In genomic region chr11:48771691-48772090, GRCm38 (mm10) we compare ENCODE assay signal across 10 mouse cellular contexts. TPM values are rescaled to one million over a fixed set of nuclear protein-coding genes. Genes with fewer than 3 reads are reported as not detected.
DNase-seq lines count a peak whose midpoint lies in the region; ATAC-seq and TF ChIP-seq lines count a peak whose summit lies in the region.
"Had no signal": no experiment of that assay in that cellular context is flagged by ENCODE, and none has a peak within 500 bp of the region (broad histone marks: within the 10 kb centered on the region; RNA-seq: fewer than 3 reads in every experiment).

No protein-coding gene starts in this region.

- TF ChIP-seq CTCF in liver, postnatal 0 days (IDR thresholded peaks at IDR 0.05; ENCODE audit: low read depth), result peak; percentile 70

- H3K36me3 ChIP-seq in kidney, embryonic 15.5 days, result no peaks in the 10 kb centered on the region
- H3K36me3 ChIP-seq in liver, postnatal 0 days (replicated peaks; ENCODE audit: insufficient read depth, low read length), result no peaks in the 10 kb centered on the region
- H3K36me3 ChIP-seq: embryonic facial prominence, embryonic 13.5 days; liver, embryonic 15.5 days had no signal

- no peak overlapping the region for H3K4me3 ChIP-seq in kidney, embryonic 15.5 days (replicated peaks)
- H3K4me3 ChIP-seq in liver, postnatal 0 days (ENCODE audit: low read depth, low read length), result no peak overlapping the region
- H3K4me3 ChIP-seq: embryonic facial prominence, embryonic 13.5 days; liver, embryonic 15.5 days had no signal

- no peak for TF ChIP-seq EP300 in liver, postnatal 0 days (IDR thresholded peaks at IDR 0.05; ENCODE audit: low read depth)

- ATAC-seq in kidney, embryonic 15.5 days (replicated peaks; ENCODE audit: low FRiP score), result no peak
- ATAC-seq in liver, postnatal 0 days, result no peak

- 20% methylated on average over 2 of the region's 2 CpGs for WGBS in kidney, embryonic 15.5 days
- whole genome bisulfite sequencing in liver, postnatal 0 days (ENCODE audit: insufficient replicate concordance), result 8% methylated on average over 2 of the region's 2 CpGs

- peak; percentile 28 for DNase-seq in kidney, adult 9 months
- DNase-seq in CD8-positive naive resting alpha-beta T cell, adult 2 months (ENCODE audit: low read depth in 2 of 2, low spot score in 2 of 2), result peak; percentile 39 to 58
- peak; percentile 47 for DNase-seq in R1 (ENCODE audit: low read depth, low spot score)
- DNase-seq in liver, postnatal 0 days, result peak; percentile 35
- DNase-seq in right cerebral cortex, postnatal 14 days, result no peak
- no peak for DNase-seq in layer of hippocampus, adult 11-12 months (ENCODE audit: low spot score)
- DNase-seq in ovary, adult 18-20 months (ENCODE audit: low spot score), result no peak

- H3K9ac ChIP-seq in kidney, embryonic 15.5 days, result no peak overlapping the region
- no peak overlapping the region for H3K9ac ChIP-seq in liver, postnatal 0 days (replicated peaks)
- H3K9ac ChIP-seq: embryonic facial prominence, embryonic 13.5 days; liver, embryonic 15.5 days had no signal

- 0 out of 2 replicates have a peak, but pooled peaks cover 4% of the 10 kb centered on the region for H3K4me1 ChIP-seq in kidney, embryonic 15.5 days
- H3K4me1 ChIP-seq in liver, postnatal 0 days (ENCODE audit: insufficient read depth), result no peaks in the 10 kb centered on the region

- H3K4me2 ChIP-seq in kidney, embryonic 15.5 days, result no peak overlapping the region
- H3K4me2 ChIP-seq in liver, postnatal 0 days (ENCODE audit: low read depth, low read length), result no peak overlapping the region
- H3K4me2 ChIP-seq: embryonic facial prominence, embryonic 13.5 days; liver, embryonic 15.5 days had no signal

- H3K9me3 ChIP-seq in kidney, embryonic 15.5 days (replicated peaks), result no peaks in the 10 kb centered on the region
- H3K9me3 ChIP-seq in liver, postnatal 0 days (ENCODE audit: low read length), result no peaks in the 10 kb centered on the region
- H3K9me3 ChIP-seq: embryonic facial prominence, embryonic 13.5 days; liver, embryonic 15.5 days had no signal

- H3K27me3 ChIP-seq in kidney, embryonic 15.5 days, result no peaks in the 10 kb centered on the region
- no peaks in the 10 kb centered on the region for H3K27me3 ChIP-seq in liver, postnatal 0 days (ENCODE audit: insufficient read depth, low read length)
- H3K27me3 ChIP-seq: embryonic facial prominence, embryonic 13.5 days; liver, embryonic 15.5 days had no signal

- H3K27ac ChIP-seq in kidney, embryonic 15.5 days, result no peak overlapping the region
- H3K27ac ChIP-seq in liver, postnatal 0 days (ENCODE audit: low read depth), result no peak overlapping the region
- H3K27ac ChIP-seq: embryonic facial prominence, embryonic 13.5 days; liver, embryonic 15.5 days had no signal

RNA-seq across cellular contexts. Expression of gene Rack1, which starts 28.4 kb away (rescaled TPM):
- 775 and 792 TPM in 2 replicates for polyA plus RNA-seq in kidney, embryonic 15.5 days (2015; fragmentation: Nextera tagmentation; extraction: Ambion mirVana)
- 397 and 398 TPM in 2 replicates for polyA plus RNA-seq in liver, postnatal 0 days (2015; fragmentation: Nextera tagmentation; extraction: Ambion mirVana)

RNA-seq across cellular contexts. Expression of gene Trim41, which starts 45.5 kb away (rescaled TPM):
- polyA plus RNA-seq in kidney, embryonic 15.5 days (2015; fragmentation: Nextera tagmentation; extraction: Ambion mirVana), result 6.6 and 7.0 TPM in 2 replicates
- polyA plus RNA-seq in liver, postnatal 0 days (2015; fragmentation: Nextera tagmentation; extraction: Ambion mirVana), result 2.2 and 2.3 TPM in 2 replicates

RNA-seq across cellular contexts. Expression of gene Trim7, which starts 54.2 kb away (rescaled TPM):
- 3.7 and 4.0 TPM in 2 replicates for polyA plus RNA-seq in kidney, embryonic 15.5 days (2015; fragmentation: Nextera tagmentation; extraction: Ambion mirVana)
- polyA plus RNA-seq in liver, postnatal 0 days (2015; fragmentation: Nextera tagmentation; extraction: Ambion mirVana), result 0.48 and 0.52 TPM in 2 replicates

RNA-seq across cellular contexts. Expression of gene Gm12184, which starts 54.8 kb away (rescaled TPM):
- 1.6 and 2.9 TPM in 2 replicates for polyA plus RNA-seq in kidney, embryonic 15.5 days (2015; fragmentation: Nextera tagmentation; extraction: Ambion mirVana)
- polyA plus RNA-seq in liver, postnatal 0 days (2015; fragmentation: Nextera tagmentation; extraction: Ambion mirVana), result 4.9 and 5.0 TPM in 2 replicates

Comparison
In these comparisons a context has a peak if more than half of its experiments do, and no peak if none do; other contexts are left out.
1. DNase-seq: peak in kidney, adult 9 months (single experiment), CD8-positive naive resting alpha-beta T cell, adult 2 months (2 of 2), R1 (single experiment) and liver, postnatal 0 days (single experiment); none in right cerebral cortex, postnatal 14 days (single experiment), layer of hippocampus, adult 11-12 months (single experiment) and ovary, adult 18-20 months (single experiment).